Mouse (Mus musculus) E14TG2a.4 (cell line): ENCODE data around the gene D11Wsu47e.

ENCODE experiments used
- H3K27me3 ChIP-seq: 2 replicates; pipeline ENCODE4 v1.6.1; 2014; ENCODE audit warnings: low read length, control low read depth; ENCODE audit not compliant: insufficient read depth
- H3K36me3 ChIP-seq: 2 replicates; pipeline ENCODE4 v1.6.1; 2014; ENCODE audit warnings: low read length, control low read depth; ENCODE audit not compliant: insufficient read depth
- H3K4me1 ChIP-seq: replicated peaks from 2 replicates; pipeline ENCODE4 v1.6.1; 2014; ENCODE audit warnings: low read depth, low read length, control low read depth
- H3K4me3 ChIP-seq: replicated peaks from 2 replicates; pipeline ENCODE4 v1.5.1; 2014; ENCODE audit warnings: mild to moderate bottlenecking, low read length
- H3K9me3 ChIP-seq: 2 replicates; pipeline ENCODE4 v1.6.1; 2014; ENCODE audit warnings: low read length, control low read depth
- CTCF ChIP-seq: conservative IDR thresholded peaks from 2 replicates; pipeline ENCODE4 v1.5.1; 2014; ENCODE audit warnings: low read length
- NANOG ChIP-seq: IDR thresholded peaks from 2 replicates; pipeline ENCODE4 v1.6.1; 2014; ENCODE audit warnings: borderline replicate concordance, low read length, mixed read lengths
- POU5F1 ChIP-seq: IDR thresholded peaks from 2 replicates; pipeline ENCODE4 v1.6.1; 2014; ENCODE audit warnings: low read length, borderline replicate concordance

The D11Wsu47e gene

DNA sequence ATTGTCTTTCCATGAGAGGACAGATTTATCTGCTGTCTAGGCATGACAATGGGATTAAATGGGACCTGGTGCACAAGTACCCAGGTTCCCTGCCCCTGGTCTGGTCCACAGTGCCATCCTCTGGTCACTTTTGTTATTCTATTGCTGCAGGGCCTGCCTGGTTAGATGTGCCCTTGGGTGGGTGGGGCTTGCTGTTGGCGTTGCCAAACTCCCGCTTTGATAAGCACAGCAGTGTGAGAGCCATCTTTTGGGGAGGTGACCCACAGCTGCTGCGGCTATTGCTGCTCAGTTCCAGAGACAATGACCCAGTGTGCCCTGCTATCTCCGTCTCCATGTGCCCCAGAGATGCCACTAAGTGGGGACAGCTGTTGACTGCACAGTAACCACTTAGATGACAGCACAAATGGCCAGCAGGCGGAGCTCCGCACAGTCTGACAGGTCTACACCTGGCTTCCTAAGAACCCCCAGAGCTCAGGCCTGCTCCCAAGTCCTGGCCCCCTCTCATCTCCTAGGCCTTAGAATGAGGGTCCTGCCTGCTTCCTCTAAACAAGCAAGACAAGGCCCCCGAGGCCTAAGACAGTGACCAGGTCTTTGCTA lies 31.0 kb downstream of the D11Wsu47e start:
- no peaks in the 10 kb centered on the region for H3K36me3 ChIP-seq
- TF ChIP-seq NANOG: no peak
- TF ChIP-seq POU5F1: no peak
- TF ChIP-seq CTCF: 0 out of 2 replicates have a peak, but pooled peaks have one; percentile 12
- peaks cover 15% of the 10 kb centered on the region; the same call in 1 of the 2 replicates for H3K27me3 ChIP-seq
- no peaks in the 10 kb centered on the region for H3K9me3 ChIP-seq
- peaks cover 83% of the 10 kb centered on the region for H3K4me1 ChIP-seq
- no peak overlapping the region for H3K4me3 ChIP-seq

DNA sequence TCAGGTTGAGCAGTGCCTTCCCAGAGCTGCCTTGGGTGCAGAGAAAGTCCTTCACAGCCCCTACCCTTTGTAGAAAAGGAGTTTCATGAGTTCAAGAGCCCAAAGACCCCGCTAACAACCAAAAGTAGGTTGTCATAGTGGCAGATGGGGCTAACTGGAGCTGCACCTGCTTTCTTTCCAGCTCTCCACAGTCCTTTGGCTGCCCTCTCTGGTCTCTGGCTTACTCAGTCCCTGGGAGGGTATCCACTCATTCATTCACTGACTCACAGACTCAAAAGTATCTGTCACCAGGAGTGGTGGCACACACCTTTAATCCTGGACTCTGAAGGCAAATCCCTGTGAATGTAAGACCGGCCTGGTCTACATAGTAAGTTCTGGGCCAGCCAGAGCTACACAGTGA lies 31.9 kb downstream of the D11Wsu47e start:
- TF ChIP-seq CTCF: no peak
- TF ChIP-seq NANOG: no peak
- TF ChIP-seq POU5F1: no peak
- Histone ChIP-seq H3K27me3 (peaks cover 15% of the 10 kb centered on the region; the same call in 1 of the 2 replicates), H3K4me3 (no peak overlapping the region), H3K4me1 (peaks cover 78% of the 10 kb centered on the region), H3K36me3 (no peaks in the 10 kb centered on the region), H3K9me3 (no peaks in the 10 kb centered on the region)

DNA sequence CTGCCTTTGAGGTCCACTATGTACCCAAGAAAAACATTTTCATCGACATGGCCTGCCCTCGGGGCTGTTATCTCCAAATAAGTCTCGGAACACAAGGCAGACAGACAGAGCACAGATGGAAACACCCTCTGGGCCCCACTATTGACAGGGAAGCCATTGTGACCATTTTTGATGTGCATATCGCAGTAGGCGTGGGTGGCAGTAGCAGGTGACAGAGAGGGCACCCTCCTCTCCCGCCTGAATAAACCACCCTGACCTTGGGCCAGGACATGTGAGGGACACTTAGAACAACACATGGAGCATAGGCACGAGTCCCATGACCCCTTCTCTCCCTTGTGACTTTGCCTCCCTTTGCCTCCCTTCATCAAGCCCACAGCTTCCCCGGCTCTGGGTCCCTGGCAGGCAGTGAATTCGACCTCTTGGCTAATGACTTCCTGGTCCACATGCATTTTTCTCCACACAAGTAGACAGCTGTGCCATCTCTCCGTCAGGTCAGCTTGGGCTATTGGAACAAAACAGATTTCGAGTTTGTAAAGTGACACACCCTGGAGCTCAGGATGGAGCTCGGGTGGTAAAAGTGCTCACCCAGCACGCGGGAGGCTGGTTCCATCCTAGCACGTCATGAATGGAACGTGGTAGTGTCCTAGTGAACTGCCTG lies 33.7 kb downstream of the D11Wsu47e start:
- TF ChIP-seq CTCF (no peak), NANOG (no peak), POU5F1 (no peak)
- Histone ChIP-seq H3K4me1 (peaks cover 73% of the 10 kb centered on the region), H3K4me3 (no peak overlapping the region)

DNA sequence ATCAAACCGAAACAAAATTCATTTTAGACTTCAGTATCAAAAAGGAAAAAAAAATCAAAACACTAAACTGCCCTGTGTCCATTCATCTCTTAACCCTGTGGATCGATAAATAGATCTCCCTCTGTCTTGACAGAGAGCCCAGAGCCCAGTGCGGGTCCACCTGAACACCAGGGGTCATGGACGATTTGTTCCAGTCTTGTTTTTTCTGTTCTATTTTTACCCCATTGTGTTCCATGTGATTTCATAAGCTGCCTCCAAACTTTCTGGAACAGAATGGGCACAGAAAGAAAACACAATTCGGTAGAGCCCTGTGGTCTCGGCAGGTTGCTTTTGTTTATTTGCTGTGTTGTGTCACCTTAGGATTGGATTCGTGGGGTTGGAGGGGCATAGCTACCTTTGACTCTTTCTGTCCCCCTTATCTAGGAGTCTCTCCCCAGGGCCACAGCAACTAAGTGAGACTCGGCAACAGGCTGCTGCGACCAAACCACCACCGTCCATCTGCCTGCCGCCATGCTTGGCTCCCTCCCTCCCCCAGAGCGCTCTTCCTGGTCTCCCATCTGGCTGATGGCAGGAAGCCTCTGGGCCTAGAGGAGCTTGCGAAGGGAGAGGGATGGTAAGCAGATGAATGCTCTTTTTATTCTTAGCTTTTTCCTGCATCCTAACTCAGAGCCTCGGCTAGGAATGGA lies 38.3 kb downstream of the D11Wsu47e start:
- no peaks in the 10 kb centered on the region for H3K9me3 ChIP-seq
- H3K27me3 ChIP-seq: peaks cover 24% of the 10 kb centered on the region
- no peak for TF ChIP-seq POU5F1
- no peak for TF ChIP-seq NANOG
- no peak for TF ChIP-seq CTCF
- H3K4me1 ChIP-seq: peaks cover 71% of the 10 kb centered on the region
- peak overlapping the region; percentile 65 for H3K4me3 ChIP-seq
- H3K36me3 ChIP-seq: peaks cover 21% of the 10 kb centered on the region

More for the DNA sequence above, 33.7 kb downstream of the D11Wsu47e start:
- Histone ChIP-seq H3K27me3 (peaks cover 25% of the 10 kb centered on the region; the same call in 1 of the 2 replicates), H3K36me3 (no peaks in the 10 kb centered on the region), H3K9me3 (no peaks in the 10 kb centered on the region)

- no peak for TF ChIP-seq POU5F1
- no peak for TF ChIP-seq CTCF
- TF ChIP-seq NANOG: no peak
- Histone ChIP-seq H3K9me3 (no peaks in the 10 kb centered on the region), H3K27me3 (peaks cover 18% of the 10 kb centered on the region), H3K36me3 (peaks cover 48% of the 10 kb centered on the region), H3K4me3 (no peak overlapping the region), H3K4me1 (peaks cover 79% of the 10 kb centered on the region)
Measured at GRCm38 (mm10) chr11:113725235-113726048, 41.2 kb downstream of the D11Wsu47e start.

- Histone ChIP-seq H3K4me1 (peaks cover 88% of the 10 kb centered on the region), H3K36me3 (peaks cover 65% of the 10 kb centered on the region), H3K27me3 (peaks cover 12% of the 10 kb centered on the region), H3K4me3 (no peak overlapping the region), H3K9me3 (no peaks in the 10 kb centered on the region)
- TF ChIP-seq CTCF (no peak), POU5F1 (no peak), NANOG (no peak)
Measured at GRCm38 (mm10) chr11:113726994-113727888, 43.0 kb downstream of the D11Wsu47e start.

- no peak for TF ChIP-seq POU5F1
- Histone ChIP-seq H3K36me3 (peaks cover 73% of the 10 kb centered on the region), H3K4me1 (peaks cover 88% of the 10 kb centered on the region), H3K4me3 (peak overlapping the region; percentile 48; the same call in 1 of the 2 replicates), H3K27me3 (peaks cover 7% of the 10 kb centered on the region), H3K9me3 (no peaks in the 10 kb centered on the region)
Measured at GRCm38 (mm10) chr11:113727992-113728391, 43.8 kb downstream of the D11Wsu47e start.

GRCm38 (mm10) chr11:113729239-113729638 lies 45.0 kb downstream of the D11Wsu47e start:
- Histone ChIP-seq H3K9me3 (no peaks in the 10 kb centered on the region), H3K27me3 (no peaks in the 10 kb centered on the region), H3K4me3 (peak overlapping the region; percentile 48), H3K4me1 (peaks cover 95% of the 10 kb centered on the region), H3K36me3 (peaks cover 85% of the 10 kb centered on the region)
- TF ChIP-seq NANOG: no peak
- TF ChIP-seq CTCF: no peak
- TF ChIP-seq POU5F1: no peak
